Mouse (Mus musculus) limb, embryonic 11.5 days (tissue): ENCODE data around the gene Kcnb1. TPM values are rescaled to one million over a fixed set of nuclear protein-coding genes. Genes with fewer than 3 reads are reported as not detected.

Source experiments
- ATAC-seq: fragments of 200-750 bp; cut with Nextera tagmentation; 2 replicates; pipeline ENCODE4 v1.8.0; 2017; ENCODE audit warnings: low read depth; ENCODE audit not compliant: insufficient number of reproducible peaks, low FRiP score, low TSS enrichment
- DNase-seq: peaks from one replicate; pipeline ENCODE4 v3.0.0-alpha.2; 2015; ENCODE audit warnings: low spot score
- H3K27ac ChIP-seq: fragments of 300-500 bp; sonication (generic); replicated peaks from 2 replicates; pipeline ENCODE4 v1.5.1; 2014; ENCODE audit warnings: low read depth, mild to moderate bottlenecking, low read length
- H3K27me3 ChIP-seq: fragments of 300-500 bp; sonication (generic); 2 replicates; pipeline ENCODE4 v1.6.1; 2014; ENCODE audit warnings: mild to moderate bottlenecking, low read length, mixed read lengths; ENCODE audit not compliant: control insufficient read depth, insufficient read depth
- H3K36me3 ChIP-seq: fragments of 300-500 bp; sonication (generic); 2 replicates; pipeline ENCODE4 v1.6.1; 2014; ENCODE audit warnings: mild to moderate bottlenecking, low read length, moderate library complexity, mixed read lengths; ENCODE audit not compliant: control insufficient read depth, insufficient read depth
- H3K4me1 ChIP-seq: fragments of 300-500 bp; sonication (generic); 2 replicates; pipeline ENCODE4 v1.6.1; 2014; ENCODE audit warnings: low read length, mixed read lengths; ENCODE audit not compliant: control insufficient read depth, insufficient read depth
- H3K4me2 ChIP-seq: fragments of 300-500 bp; sonication (generic); 2 replicates; pipeline ENCODE4 v1.6.1; 2014; ENCODE audit warnings: low read depth, mild to moderate bottlenecking, moderate library complexity; ENCODE audit not compliant: severe bottlenecking
- H3K4me3 ChIP-seq: fragments of 300-500 bp; sonication (generic); 2 replicates; pipeline ENCODE4 v1.5.1; 2014; ENCODE audit warnings: low read depth, low read length
- H3K9ac ChIP-seq: fragments of 300-500 bp; sonication (generic); 2 replicates; pipeline ENCODE4 v1.6.1; 2014; ENCODE audit warnings: mild to moderate bottlenecking, low read length
- H3K9me3 ChIP-seq: fragments of 300-500 bp; sonication (generic); 2 replicates; pipeline ENCODE4 v1.6.1; 2016; ENCODE audit warnings: low read length; ENCODE audit not compliant: control insufficient read depth
- WGBS: fragments of 180-500 bp; shearing (Covaris S2); extraction: QIAGEN DNeasy Blood & Tissue Kit; methylation state at CpG from one replicate; pipeline ENCODE4 v1.1.7; 2014; 5-methylcytosine and 5-hydroxymethylcytosine counted together
- polyA plus RNA-seq: library from polyadenylated mRNA; unstranded; fragments of >200 nt; fragmentation: Nextera tagmentation; extraction: Ambion mirVana; gene quantifications from 2 replicates; pipeline ENCODE4 v1.2.1, GENCODE M21; 2014

Kcnb1 gene
- polyA plus RNA-seq, 1 experiment from 2014 or later, result 0.29 TPM

DNA sequence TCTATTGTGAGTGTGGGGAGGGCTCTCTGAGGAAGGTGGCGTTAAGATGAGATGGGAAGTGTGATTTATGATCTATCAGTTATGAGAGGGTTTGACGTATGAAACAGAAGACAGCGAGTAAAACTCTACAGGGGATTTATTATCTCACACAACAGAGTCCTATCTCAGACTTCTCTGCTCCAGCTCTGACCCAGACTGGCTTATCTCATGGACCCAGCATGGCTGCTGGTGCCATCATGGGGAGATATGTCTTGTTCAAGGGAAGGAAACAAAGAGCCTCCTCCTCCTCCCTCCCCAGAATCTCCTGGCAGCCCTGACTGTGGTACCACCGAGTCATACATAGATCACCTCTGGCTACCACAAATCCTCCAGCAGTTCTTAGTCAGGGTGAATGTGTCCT, 48.1 kb downstream of the Kcnb1 start:
- 85% methylated on average over 4 of the region's 4 CpGs for WGBS
- Histone ChIP-seq H3K4me2 (no peak overlapping the region), H3K27ac (no peak overlapping the region), H3K4me3 (no peak overlapping the region), H3K4me1 (no peaks in the 10 kb centered on the region), H3K36me3 (no peaks in the 10 kb centered on the region), H3K9me3 (no peaks in the 10 kb centered on the region), H3K9ac (no peak overlapping the region), H3K27me3 (peaks cover 6% of the 10 kb centered on the region; the same call in 1 of the 2 replicates)
- ATAC-seq, result no peak
- DNase-seq, result no peak

DNA sequence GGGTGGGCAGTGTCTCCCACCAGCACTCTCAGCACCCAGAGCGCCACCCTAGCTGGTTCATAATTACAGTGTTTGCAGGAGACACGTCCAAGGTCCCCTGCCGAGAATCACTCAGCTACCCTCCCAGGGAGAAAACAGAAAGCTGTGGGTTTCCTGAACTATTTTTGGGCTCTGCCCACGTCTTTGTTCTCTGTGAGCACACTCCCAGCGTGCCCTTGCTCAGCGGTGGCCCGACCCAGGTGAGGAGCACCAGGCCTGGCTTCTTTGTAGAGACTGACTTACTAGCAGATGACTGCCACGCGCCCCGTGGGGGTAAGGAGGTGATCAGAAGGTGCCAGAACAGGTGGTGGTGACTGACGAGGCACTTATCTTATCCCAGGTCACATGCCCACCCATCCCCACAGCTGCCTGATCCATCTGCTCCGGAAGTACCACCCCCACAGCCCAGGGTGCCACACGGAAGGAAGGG, 50.1 kb downstream of the Kcnb1 start:
- no peaks in the 10 kb centered on the region for H3K36me3 ChIP-seq
- no peak overlapping the region for H3K4me3 ChIP-seq
- H3K27ac ChIP-seq, result no peak overlapping the region
- WGBS, result 61% methylated on average over 13 of the region's 13 CpGs
- no peaks in the 10 kb centered on the region for H3K9me3 ChIP-seq
- H3K4me2 ChIP-seq, result no peak overlapping the region
- H3K4me1 ChIP-seq, result no peaks in the 10 kb centered on the region
- peaks cover 6% of the 10 kb centered on the region; the same call in 1 of the 2 replicates for H3K27me3 ChIP-seq
- ATAC-seq (no peak), DNase-seq (no peak)
- H3K9ac ChIP-seq, result no peak overlapping the region

DNA sequence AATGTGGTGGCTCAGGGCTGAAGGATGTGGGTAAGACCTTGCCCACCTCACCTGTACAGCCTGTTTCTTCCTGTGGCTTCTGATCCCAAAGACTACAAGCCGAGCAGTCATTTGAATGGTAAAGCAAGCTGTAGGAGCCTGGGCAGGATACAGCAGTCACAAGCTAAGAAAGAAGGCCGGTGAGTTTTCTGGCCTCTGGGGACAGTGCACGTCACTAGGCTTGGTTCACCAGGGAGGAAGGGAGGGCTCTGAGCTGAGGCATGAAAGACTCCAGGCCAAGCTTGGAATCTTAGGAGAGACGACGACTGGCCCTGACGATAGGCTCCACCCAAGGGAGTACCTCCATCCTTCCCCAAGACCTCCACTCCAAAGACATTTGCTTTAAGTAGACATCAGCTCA, 51.3 kb downstream of the Kcnb1 start:
- ATAC-seq (no peak), DNase-seq (no peak)
- 68% methylated on average over 6 of the region's 6 CpGs for WGBS
- Histone ChIP-seq H3K4me3 (no peak overlapping the region), H3K9me3 (no peaks in the 10 kb centered on the region), H3K9ac (no peak overlapping the region), H3K27ac (no peak overlapping the region), H3K4me2 (no peak overlapping the region), H3K4me1 (no peaks in the 10 kb centered on the region), H3K36me3 (no peaks in the 10 kb centered on the region), H3K27me3 (no peaks in the 10 kb centered on the region)

DNA sequence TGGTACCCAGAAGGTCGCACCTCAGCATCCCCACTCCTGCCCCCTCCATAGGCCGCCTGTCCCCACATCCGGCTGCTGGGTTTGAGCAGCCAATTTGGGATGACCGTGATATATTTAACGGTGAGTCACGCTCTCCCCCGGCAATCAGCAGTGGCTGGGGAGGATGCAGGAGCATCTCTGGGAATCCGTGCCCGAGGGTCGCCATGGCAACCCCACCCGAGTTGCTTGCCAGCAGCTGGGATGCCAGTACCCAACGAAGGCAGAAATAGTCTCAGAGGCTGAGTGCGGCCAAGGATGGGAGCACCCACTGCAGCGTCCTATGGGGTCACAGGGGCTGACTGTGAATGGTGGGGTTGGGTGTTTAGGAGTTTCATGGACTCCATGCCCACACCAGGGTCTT, 53.0 kb downstream of the Kcnb1 start:
- Histone ChIP-seq H3K4me3 (no peak overlapping the region), H3K4me2 (no peak overlapping the region), H3K9me3 (no peaks in the 10 kb centered on the region), H3K9ac (no peak overlapping the region), H3K4me1 (no peaks in the 10 kb centered on the region), H3K27me3 (no peaks in the 10 kb centered on the region), H3K27ac (no peak overlapping the region), H3K36me3 (no peaks in the 10 kb centered on the region)
- DNase-seq, result no peak
- WGBS, result 81% methylated on average over 14 of the region's 14 CpGs
- no peak for ATAC-seq

DNA sequence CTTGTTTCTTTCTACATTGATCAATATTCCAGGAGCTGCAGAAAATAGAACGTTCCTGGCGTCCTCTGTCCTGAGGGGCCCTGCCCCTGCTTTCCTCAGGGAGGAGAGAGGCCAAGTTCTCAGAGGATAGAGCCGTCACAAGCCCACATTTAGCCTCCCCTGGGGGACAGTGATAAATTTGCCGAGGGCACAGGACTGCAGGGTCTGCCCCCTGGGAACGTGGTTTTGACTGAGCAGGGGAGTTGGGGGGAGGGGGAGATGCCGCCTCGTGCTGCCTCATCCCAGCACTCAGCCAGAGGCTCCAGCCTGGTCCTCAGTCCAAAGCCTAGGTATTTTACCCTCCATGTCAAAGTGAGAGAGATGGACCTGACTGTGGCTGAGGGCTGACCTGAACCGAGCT, 57.9 kb downstream of the Kcnb1 start:
- no peak overlapping the region for H3K4me3 ChIP-seq
- H3K9me3 ChIP-seq, result no peaks in the 10 kb centered on the region
- peaks cover 15% of the 10 kb centered on the region for H3K4me1 ChIP-seq
- DNase-seq (no peak), ATAC-seq (no peak)
- H3K27ac ChIP-seq, result no peak overlapping the region
- H3K27me3 ChIP-seq, result no peaks in the 10 kb centered on the region
- no peak overlapping the region for H3K9ac ChIP-seq
- H3K36me3 ChIP-seq, result no peaks in the 10 kb centered on the region
- H3K4me2 ChIP-seq, result no peak overlapping the region
- 44% methylated on average over 8 of the region's 8 CpGs for WGBS

DNA sequence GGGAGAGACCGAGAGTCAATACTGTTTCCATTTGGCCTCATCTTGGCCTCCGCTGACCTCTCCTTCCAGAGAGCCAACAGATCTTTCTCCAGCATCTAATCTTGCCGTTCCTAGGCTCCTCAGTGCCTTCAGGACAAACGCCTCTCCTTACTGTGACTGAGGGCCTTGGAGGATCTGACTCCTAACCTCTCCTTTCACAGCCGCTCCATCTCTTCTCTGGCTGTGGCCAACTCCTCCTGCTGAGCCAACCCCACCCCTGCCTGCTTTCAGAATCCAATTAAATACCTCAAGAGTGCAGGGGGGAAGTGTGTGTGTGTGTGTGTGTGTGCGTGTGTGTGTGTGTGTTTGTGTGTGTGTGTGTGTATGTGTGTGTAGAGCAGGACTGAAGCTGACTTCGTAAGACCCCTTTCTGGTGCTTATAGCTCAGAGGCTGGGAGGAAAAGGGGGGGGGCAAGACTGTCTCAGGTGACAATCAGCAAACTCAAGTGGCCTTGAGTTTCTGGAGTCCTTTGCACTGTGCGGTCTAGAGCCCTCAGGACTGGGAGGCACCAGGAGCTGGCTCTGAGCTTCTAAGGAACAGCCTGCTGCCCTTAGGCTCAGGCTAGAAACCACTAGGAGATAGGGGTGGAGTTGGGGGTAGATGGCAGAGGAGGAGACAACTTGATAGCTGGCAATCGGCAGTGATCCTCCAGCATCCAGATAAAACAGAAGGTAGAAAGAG, 59.7 kb downstream of the Kcnb1 start:
- 27% methylated on average over 9 of the region's 9 CpGs for WGBS
- H3K9ac ChIP-seq, result no peak overlapping the region
- no peak overlapping the region for H3K4me3 ChIP-seq
- H3K9me3 ChIP-seq, result no peaks in the 10 kb centered on the region
- H3K4me1 ChIP-seq, result peaks cover 15% of the 10 kb centered on the region
- peak overlapping the region; percentile 10; the same call in 1 of the 2 replicates for H3K27ac ChIP-seq
- H3K27me3 ChIP-seq, result no peaks in the 10 kb centered on the region
- H3K4me2 ChIP-seq, result 0 out of 2 replicates have a peak overlapping the region, but pooled peaks have one; percentile 32
- no peaks in the 10 kb centered on the region for H3K36me3 ChIP-seq
- ATAC-seq, result no peak
- DNase-seq, result peak; percentile 30

DNA sequence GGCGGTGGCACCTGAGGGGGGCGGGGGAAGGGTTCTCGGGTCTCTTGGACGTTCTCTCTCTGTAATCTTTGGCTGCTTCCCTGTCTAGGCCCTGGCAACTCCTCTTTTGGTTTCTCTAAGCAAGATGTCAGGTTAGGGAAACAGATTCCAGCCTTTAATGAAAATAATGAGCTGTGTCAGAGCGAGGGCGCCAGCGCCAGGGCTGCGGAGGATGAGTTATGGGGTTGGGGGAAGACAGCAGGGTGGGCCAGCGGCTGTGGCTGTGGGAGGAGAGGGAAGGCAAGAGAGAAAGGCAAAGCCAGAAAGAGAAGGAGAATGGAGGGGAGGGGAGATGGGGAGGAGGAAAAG, 60.4 kb downstream of the Kcnb1 start:
- Histone ChIP-seq H3K4me2 (peak overlapping the region; percentile 32), H3K27me3 (no peaks in the 10 kb centered on the region), H3K27ac (no peak overlapping the region; the same call in 1 of the 2 replicates), H3K36me3 (no peaks in the 10 kb centered on the region), H3K4me3 (peak overlapping the region; percentile 12; the same call in 1 of the 2 replicates), H3K4me1 (peaks cover 15% of the 10 kb centered on the region), H3K9ac (peak overlapping the region; percentile 27), H3K9me3 (no peaks in the 10 kb centered on the region)
- WGBS, result 10% methylated on average over 9 of the region's 9 CpGs
- DNase-seq, result peak; percentile 32
- ATAC-seq, result no peak

DNA sequence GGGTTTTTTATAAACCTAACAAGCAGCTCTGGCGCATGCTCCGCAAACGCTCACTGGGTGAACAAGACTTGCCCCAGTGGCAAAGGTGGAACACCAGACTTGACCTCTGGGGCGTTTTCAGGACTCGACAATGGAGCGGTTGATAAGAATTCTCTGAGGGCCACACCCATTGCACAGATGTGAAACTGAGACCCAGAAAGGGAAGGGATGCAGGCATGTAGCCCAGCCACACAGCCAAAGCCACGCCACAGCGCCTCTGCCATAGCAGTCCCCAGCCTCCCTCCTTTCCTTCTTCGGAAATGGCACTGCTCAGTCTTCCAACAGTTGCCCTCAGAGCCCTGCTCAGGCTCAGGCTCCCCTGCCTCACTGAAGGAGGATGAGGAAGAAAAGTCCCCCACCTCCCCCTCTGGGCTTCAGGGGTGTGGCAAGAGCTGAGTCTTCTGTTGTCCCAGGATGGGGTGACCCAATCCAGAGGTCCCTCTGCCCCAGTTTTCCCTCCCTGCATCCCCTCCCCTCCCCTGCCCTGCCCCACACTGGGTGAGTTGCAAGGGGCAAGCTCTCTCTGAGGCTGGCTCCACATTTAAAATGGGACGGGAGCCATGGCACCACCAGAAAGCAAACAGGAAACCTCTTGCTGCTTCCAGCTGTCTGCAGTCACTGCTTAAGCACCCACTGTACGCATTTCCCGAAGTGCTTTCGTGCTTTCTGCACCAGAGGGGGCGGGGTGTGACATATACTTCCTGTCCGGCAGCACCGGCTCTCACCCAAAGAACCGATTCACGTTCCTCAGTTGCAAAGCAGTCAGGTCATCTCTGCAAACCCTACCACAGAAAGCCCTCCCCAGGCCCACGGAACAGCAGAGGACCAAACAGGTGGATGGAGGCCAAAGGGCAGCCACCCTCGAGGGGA, 61.0 kb downstream of the Kcnb1 start:
- H3K4me1 ChIP-seq, result peaks cover 15% of the 10 kb centered on the region

More for the DNA sequence above, 61.0 kb downstream of the Kcnb1 start:
- H3K9ac ChIP-seq, result peak overlapping the region; percentile 27
- no peak for ATAC-seq
- peak overlapping the region; percentile 12; the same call in 1 of the 2 replicates for H3K4me3 ChIP-seq
- H3K27ac ChIP-seq, result no peak overlapping the region
- 39% methylated on average over 20 of the region's 20 CpGs for WGBS
- DNase-seq, result peak; percentile 43
- no peaks in the 10 kb centered on the region for H3K27me3 ChIP-seq
- no peaks in the 10 kb centered on the region for H3K9me3 ChIP-seq
- peak overlapping the region; percentile 32 for H3K4me2 ChIP-seq
- H3K36me3 ChIP-seq, result no peaks in the 10 kb centered on the region
